Mouse (Mus musculus): ENCODE measurements around the gene Tdpoz5.
"Not testable (repeated sequence)": the region's sequence is repeated elsewhere in the genome, so short reads cannot be mapped to it uniquely, and the experiment has no call there.

Tdpoz5 gene

GRCm38 (mm10) chr3:93961214-93961613 is at the start of gene Tdpoz5:
Gene Tdpoz5, minus strand, starts transcription at chr3:93961314.
- in situ Hi-C loops (cut with MboI; ENCODE audit: low pct_unique_long_range_greater_than_20kb in 1 of 2, low sequenced_read_pairs in 2 of 2, unreplicated experiment in 1 of 2), result not testable (repeated sequence)

DNA sequence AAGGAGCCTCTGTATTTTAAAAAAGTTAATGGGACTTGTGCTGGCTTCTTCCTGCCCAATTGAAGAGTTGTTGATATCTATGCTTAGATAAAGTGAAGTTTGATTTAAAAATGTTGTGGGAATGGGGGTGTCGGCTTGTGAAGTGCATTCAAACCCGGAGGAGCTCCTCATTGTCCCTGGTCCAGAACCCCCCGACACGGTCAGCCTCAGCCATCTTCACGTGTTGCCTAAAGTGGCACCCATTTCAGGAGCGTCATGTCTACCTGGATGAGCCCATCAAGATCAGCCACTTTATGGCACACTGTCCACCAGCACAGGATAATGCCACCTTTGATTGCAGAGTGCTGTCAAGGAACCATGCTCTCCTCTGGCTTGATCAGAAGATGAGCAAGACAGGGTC is 7.8 kb upstream of the Tdpoz5 start:
- in situ Hi-C loops (cut with MboI; ENCODE audit: low pct_unique_long_range_greater_than_20kb in 1 of 2, low sequenced_read_pairs in 2 of 2, unreplicated experiment in 1 of 2), result not testable (repeated sequence)

DNA sequence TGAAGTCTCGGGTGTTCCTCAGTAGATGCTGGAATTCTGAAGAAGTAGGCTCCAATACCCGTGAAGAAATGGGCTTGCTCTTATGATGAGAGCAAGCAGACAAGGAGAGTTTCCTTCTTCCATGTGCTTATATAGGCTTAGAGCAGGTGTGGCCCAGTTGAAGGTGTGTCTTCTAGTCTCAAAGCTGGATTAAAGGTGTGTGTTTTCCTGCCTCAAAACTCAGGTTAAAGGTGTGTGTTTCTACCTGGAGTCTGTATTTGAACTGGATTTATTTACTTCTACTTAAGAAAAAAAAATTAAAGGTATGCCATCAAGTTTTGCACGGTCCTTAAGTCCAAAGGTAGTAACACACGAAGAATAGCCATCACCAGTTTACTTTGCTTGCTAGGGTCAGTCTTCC is 17.7 kb downstream of the Tdpoz5 start, which contains the start of gene Gm9117:
Gene Gm9117 (minus strand): TSS at position 101 of the 400 bp plus-strand sequence.
- in situ Hi-C loops (cut with MboI; ENCODE audit: low pct_unique_long_range_greater_than_20kb in 1 of 2, low sequenced_read_pairs in 2 of 2, unreplicated experiment in 1 of 2), result not testable (repeated sequence)

GRCm38 (mm10) chr3:93938386-93938785 is 22.7 kb downstream of the Tdpoz5 start:
- in situ Hi-C loops (cut with MboI; ENCODE audit: low pct_unique_long_range_greater_than_20kb in 1 of 2, low sequenced_read_pairs in 2 of 2, unreplicated experiment in 1 of 2), result not testable (repeated sequence)
